Mouse (Mus musculus): ENCODE data around the gene Ythdc1. TPM values are rescaled to one million over a fixed set of nuclear protein-coding genes. Genes with fewer than 3 reads are reported as not detected.

The Ythdc1 gene
- total RNA-seq, 4 experiments from 2014 or later: 42.3 to 66.2 (median 49.1) TPM

Other genes starting within 250 kb of the Ythdc1 start
- not detected for gene Tmprss11f, start 171.8 kb upstream of the Ythdc1 start, total RNA-seq (2022)
- gene Tmprss11b, start 127.9 kb upstream of the Ythdc1 start, total RNA-seq (2022): not detected
- gene Tmprss11e, start 58.4 kb upstream of the Ythdc1 start, total RNA-seq (2022): not detected
- not detected for gene Ugt2b34, start 102.7 kb downstream of the Ythdc1 start, total RNA-seq (2022)
- under 1 TPM in 1 of 4 experiments, not detected in 3; 0.10 TPM for gene Ugt2b1, start 122.3 kb downstream of the Ythdc1 start, total RNA-seq (2022)
- under 1 TPM in 1 of 4 experiments, not detected in 3; 0.08 TPM for gene Ugt2b35, start 196.6 kb downstream of the Ythdc1 start, total RNA-seq (2022)

Data from adrenal gland, adult 8-10 months (tissue).